Mouse (Mus musculus): ENCODE results near the gene Usp54.

- no peak for TF ChIP-seq GATA1 (IDR thresholded peaks at IDR 0.05; ENCODE audit: low read length)
- no peak for TF ChIP-seq TAL1 (IDR thresholded peaks at IDR 0.05; ENCODE audit: low read length)
These were observed 21.9 kb upstream of the Usp54 start for GRCm38 (mm10) chr14:20662740-20663139.
